Comparison of ENCODE assay signal across 22 mouse cellular contexts in genomic region chr6:77758164-77758563, GRCm38 (mm10).
DNase-seq lines count a peak whose midpoint lies in the region; ATAC-seq and TF ChIP-seq lines count a peak whose summit lies in the region.
"Had no signal": no experiment of that assay in that cellular context is flagged by ENCODE, and none has a peak within 500 bp of the region (broad histone marks: within the 10 kb centered on the region; RNA-seq: fewer than 3 reads in every experiment).

No protein-coding gene starts in this region.

- no peaks in the 10 kb centered on the region for H3K4me1 ChIP-seq in liver, embryonic 11.5 days (replicated peaks; ENCODE audit: control insufficient read depth, insufficient read depth, low read length)
- H3K4me1 ChIP-seq in liver, embryonic 12.5 days = no peaks in the 10 kb centered on the region
- no peaks in the 10 kb centered on the region for H3K4me1 ChIP-seq in liver, embryonic 14.5 days (replicated peaks; ENCODE audit: control insufficient read depth in 2 of 2, insufficient read depth in 2 of 2, low read length in 1 of 2)
- no peaks in the 10 kb centered on the region for H3K4me1 ChIP-seq in liver, postnatal 0 days (ENCODE audit: insufficient read depth)
- no peaks in the 10 kb centered on the region for H3K4me1 ChIP-seq in kidney, embryonic 14.5 days (ENCODE audit: control insufficient read depth, insufficient read depth, low read length)
- H3K4me1 ChIP-seq: embryonic facial prominence, embryonic 13.5 days; embryonic facial prominence, embryonic 15.5 days; forebrain, embryonic 10.5 days; forebrain, embryonic 12.5 days had no signal

- no peak overlapping the region for H3K9ac ChIP-seq in liver, embryonic 11.5 days (ENCODE audit: low read depth, low read length)
- no peak overlapping the region for H3K9ac ChIP-seq in liver, embryonic 12.5 days
- no peak overlapping the region for H3K9ac ChIP-seq in liver, embryonic 14.5 days (replicated peaks)
- H3K9ac ChIP-seq in liver, postnatal 0 days (replicated peaks) = no peak overlapping the region
- H3K9ac ChIP-seq in kidney, embryonic 14.5 days (ENCODE audit: low read depth, low read length) = no peak overlapping the region
- H3K9ac ChIP-seq: embryonic facial prominence, embryonic 13.5 days; embryonic facial prominence, embryonic 15.5 days; forebrain, embryonic 12.5 days had no signal

- no peak for DNase-seq in liver, embryonic 11.5 days (ENCODE audit: low spot score)
- peak in 1 of 3 experiments; percentile 1 for DNase-seq in liver, embryonic 14.5 days (ENCODE audit: low read depth in 3 of 3, low spot score in 3 of 3)
- no peak for DNase-seq in liver, postnatal 0 days
- no peak for DNase-seq in adrenal gland, adult 2 months
- no peak for DNase-seq in lung, postnatal 25 days (ENCODE audit: low spot score)
- DNase-seq: adrenal gland, adult 8-10 months; adrenal gland, postnatal 14 days; adrenal gland, postnatal 36 days; cerebellum, adult 11-12 months; cerebellum, adult 2 months; cerebellum, adult 9-10 months; cerebellum, postnatal 10 days; cerebellum, postnatal 25 days had no signal

- H3K4me2 ChIP-seq in liver, embryonic 11.5 days = no peak overlapping the region
- H3K4me2 ChIP-seq in liver, embryonic 12.5 days = no peak overlapping the region
- H3K4me2 ChIP-seq in liver, embryonic 14.5 days (ENCODE audit: low read depth) = no peak overlapping the region
- no peak overlapping the region for H3K4me2 ChIP-seq in liver, postnatal 0 days (ENCODE audit: low read depth, low read length)
- H3K4me2 ChIP-seq in kidney, embryonic 14.5 days (replicated peaks; ENCODE audit: low read depth, low read length) = no peak overlapping the region
- H3K4me2 ChIP-seq: embryonic facial prominence, embryonic 13.5 days; embryonic facial prominence, embryonic 15.5 days; forebrain, embryonic 12.5 days had no signal

- no peaks in the 10 kb centered on the region for H3K9me3 ChIP-seq in liver, embryonic 11.5 days (ENCODE audit: control insufficient read depth, low read length)
- no peaks in the 10 kb centered on the region for H3K9me3 ChIP-seq in liver, embryonic 12.5 days (replicated peaks)
- no peaks in the 10 kb centered on the region for H3K9me3 ChIP-seq in liver, embryonic 14.5 days (ENCODE audit: control insufficient read depth, low read length)
- H3K9me3 ChIP-seq in liver, postnatal 0 days (ENCODE audit: low read length) = no peaks in the 10 kb centered on the region
- no peaks in the 10 kb centered on the region for H3K9me3 ChIP-seq in kidney, embryonic 14.5 days (ENCODE audit: control insufficient read depth, low read length)
- H3K9me3 ChIP-seq: embryonic facial prominence, embryonic 13.5 days; embryonic facial prominence, embryonic 15.5 days; forebrain, embryonic 10.5 days; forebrain, embryonic 12.5 days had no signal

- no peak for TF ChIP-seq EP300 in liver, embryonic 14.5 days (IDR thresholded peaks at IDR 0.05; ENCODE audit: low read depth)
- TF ChIP-seq EP300 in liver, postnatal 0 days (IDR thresholded peaks at IDR 0.05; ENCODE audit: low read depth) = no peak

- H3K27ac ChIP-seq in liver, embryonic 11.5 days (ENCODE audit: low read depth, low read length) = no peak overlapping the region
- H3K27ac ChIP-seq in liver, embryonic 12.5 days = no peak overlapping the region
- no peak overlapping the region for H3K27ac ChIP-seq in liver, embryonic 14.5 days
- H3K27ac ChIP-seq in liver, postnatal 0 days (ENCODE audit: low read depth) = peak overlapping the region; percentile 67
- no peak overlapping the region for H3K27ac ChIP-seq in kidney, embryonic 14.5 days (ENCODE audit: low read depth, low read length)
- H3K27ac ChIP-seq: embryonic facial prominence, embryonic 13.5 days; embryonic facial prominence, embryonic 15.5 days; forebrain, embryonic 10.5 days; forebrain, embryonic 12.5 days had no signal

- no peaks in the 10 kb centered on the region for H3K36me3 ChIP-seq in liver, embryonic 11.5 days (ENCODE audit: control insufficient read depth, insufficient read depth, low read length)
- no peaks in the 10 kb centered on the region for H3K36me3 ChIP-seq in liver, embryonic 12.5 days
- H3K36me3 ChIP-seq in liver, embryonic 14.5 days (replicated peaks; ENCODE audit: control insufficient read depth, insufficient read depth, low read depth) = no peaks in the 10 kb centered on the region
- no peaks in the 10 kb centered on the region for H3K36me3 ChIP-seq in liver, postnatal 0 days (replicated peaks; ENCODE audit: insufficient read depth, low read length)
- H3K36me3 ChIP-seq in kidney, embryonic 14.5 days (ENCODE audit: control insufficient read depth, insufficient read depth, low read length) = no peaks in the 10 kb centered on the region
- H3K36me3 ChIP-seq: embryonic facial prominence, embryonic 13.5 days; embryonic facial prominence, embryonic 15.5 days; forebrain, embryonic 10.5 days; forebrain, embryonic 12.5 days had no signal

- no peak for TF ChIP-seq CTCF in liver, embryonic 14.5 days (IDR thresholded peaks at IDR 0.05; ENCODE audit: low read depth)
- TF ChIP-seq CTCF in liver, postnatal 0 days (IDR thresholded peaks at IDR 0.05; ENCODE audit: low read depth) = no peak

- no peaks in the 10 kb centered on the region for H3K27me3 ChIP-seq in liver, embryonic 11.5 days (replicated peaks; ENCODE audit: control insufficient read depth, insufficient read depth, low read length)
- H3K27me3 ChIP-seq in liver, embryonic 12.5 days (replicated peaks) = no peaks in the 10 kb centered on the region
- no peaks in the 10 kb centered on the region for H3K27me3 ChIP-seq in liver, embryonic 14.5 days (ENCODE audit: control insufficient read depth, insufficient read depth, low read length)
- H3K27me3 ChIP-seq in liver, postnatal 0 days (ENCODE audit: insufficient read depth, low read length) = no peaks in the 10 kb centered on the region
- H3K27me3 ChIP-seq in kidney, embryonic 14.5 days (ENCODE audit: control insufficient read depth, insufficient read depth, low read length) = no peaks in the 10 kb centered on the region
- H3K27me3 ChIP-seq: embryonic facial prominence, embryonic 13.5 days; embryonic facial prominence, embryonic 15.5 days; forebrain, embryonic 12.5 days had no signal

- no peak overlapping the region for H3K4me3 ChIP-seq in liver, embryonic 11.5 days (ENCODE audit: low read depth, low read length)
- no peak overlapping the region for H3K4me3 ChIP-seq in liver, embryonic 12.5 days
- no peak overlapping the region for H3K4me3 ChIP-seq in liver, embryonic 14.5 days (ENCODE audit: insufficient read depth in 1 of 2, low read depth in 2 of 2, low read length in 2 of 2)
- no peak overlapping the region for H3K4me3 ChIP-seq in liver, postnatal 0 days (ENCODE audit: low read depth, low read length)
- H3K4me3 ChIP-seq in kidney, embryonic 14.5 days (ENCODE audit: low read length) = no peak overlapping the region
- H3K4me3 ChIP-seq: embryonic facial prominence, embryonic 13.5 days; embryonic facial prominence, embryonic 15.5 days; erythroblast, embryonic 14.5 days; forebrain, embryonic 10.5 days; forebrain, embryonic 12.5 days had no signal

- peak; percentile 58; the same call in 1 of the 2 replicates for ATAC-seq in liver, embryonic 11.5 days (replicated peaks; ENCODE audit: low FRiP score)
- peak; percentile 67; the same call in 1 of the 2 replicates for ATAC-seq in liver, embryonic 12.5 days
- 0 out of 2 replicates have a peak, but pooled peaks have one; percentile 39 for ATAC-seq in liver, embryonic 14.5 days (ENCODE audit: insufficient read depth)
- peak; percentile 79 for ATAC-seq in liver, postnatal 0 days
- no peak for ATAC-seq in kidney, embryonic 14.5 days (ENCODE audit: low FRiP score, low TSS enrichment)
- ATAC-seq: forebrain, embryonic 14.5 days; forebrain, embryonic 16.5 days had no signal

- WGBS in liver, embryonic 11.5 days = 61% methylated on average over 3 of the region's 3 CpGs
- 52% methylated on average over 3 of the region's 3 CpGs for WGBS in liver, embryonic 12.5 days (ENCODE audit: insufficient replicate concordance)
- WGBS in liver, embryonic 14.5 days (ENCODE audit: insufficient replicate concordance) = 46% methylated on average over 3 of the region's 3 CpGs
- 45% methylated on average over 3 of the region's 3 CpGs for WGBS in liver, postnatal 0 days (ENCODE audit: insufficient replicate concordance)
- 85% methylated on average over 3 of the region's 3 CpGs for WGBS in kidney, embryonic 14.5 days
